Mouse (Mus musculus): ENCODE results near the gene Hibadh.

Gene Hibadh

GRCm38 (mm10) chr6:52567327-52568299 is 72.6 kb downstream of the Hibadh start:
- no peak for DNase-seq (ENCODE audit: low read depth)

- no peak for DNase-seq (ENCODE audit: low read depth)
Observed at GRCm38 (mm10) chr6:52565210-52565609, 75.0 kb downstream of the Hibadh start.

- DNase-seq (ENCODE audit: low read depth), result no peak
Observed at GRCm38 (mm10) chr6:52562994-52563393, 77.2 kb downstream of the Hibadh start.

- DNase-seq (ENCODE audit: low read depth), result no peak
Observed at GRCm38 (mm10) chr6:52559041-52559440, 81.1 kb downstream of the Hibadh start.

- no peak for DNase-seq (ENCODE audit: low read depth)
Observed at GRCm38 (mm10) chr6:52544376-52544775, 95.8 kb downstream of the Hibadh start.

- DNase-seq (ENCODE audit: low read depth), result no peak
Observed at GRCm38 (mm10) chr6:52542464-52542863, 97.7 kb downstream of the Hibadh start.

GRCm38 (mm10) chr6:52539911-52540310 is 100.3 kb downstream of the Hibadh start:
- DNase-seq (ENCODE audit: low read depth), result no peak

GRCm38 (mm10) chr6:52535072-52535704 is 105.0 kb downstream of the Hibadh start:
- DNase-seq (ENCODE audit: low read depth), result no peak

- no peak for DNase-seq (ENCODE audit: low read depth)
Observed at GRCm38 (mm10) chr6:52532144-52532492, 108.1 kb downstream of the Hibadh start.

- DNase-seq (ENCODE audit: low read depth), result no peak
Observed at GRCm38 (mm10) chr6:52531366-52532143, 108.6 kb downstream of the Hibadh start.

- no peak for DNase-seq (ENCODE audit: low read depth)
Observed at GRCm38 (mm10) chr6:52530861-52531260, 109.3 kb downstream of the Hibadh start.

GRCm38 (mm10) chr6:52524226-52524625 is 116.0 kb downstream of the Hibadh start:
- DNase-seq (ENCODE audit: low read depth), result no peak

- DNase-seq (ENCODE audit: low read depth), result no peak
Observed at GRCm38 (mm10) chr6:52518704-52519103, 121.5 kb downstream of the Hibadh start.

GRCm38 (mm10) chr6:52517272-52517671 is 122.9 kb downstream of the Hibadh start:
- DNase-seq (ENCODE audit: low read depth), result no peak

- no peak for DNase-seq (ENCODE audit: low read depth)
Observed at GRCm38 (mm10) chr6:52513876-52514405, 126.2 kb downstream of the Hibadh start.

- no peak for DNase-seq (ENCODE audit: low read depth)
Observed at GRCm38 (mm10) chr6:52508789-52509188, 131.4 kb downstream of the Hibadh start.

GRCm38 (mm10) chr6:52507946-52508345 is 132.2 kb downstream of the Hibadh start:
- DNase-seq (ENCODE audit: low read depth), result no peak

GRCm38 (mm10) chr6:52507171-52507570 is 133.0 kb downstream of the Hibadh start:
- no peak for DNase-seq (ENCODE audit: low read depth)

GRCm38 (mm10) chr6:52505777-52506755 is 134.1 kb downstream of the Hibadh start:
- no peak for DNase-seq (ENCODE audit: low read depth)

- no peak for DNase-seq (ENCODE audit: low read depth)
Observed at GRCm38 (mm10) chr6:52504676-52505460, 135.3 kb downstream of the Hibadh start.

Data from c-Kit-positive CD71-positive TER-119-negative erythroid progenitor cells, embryonic 14.5 days (primary cell).